Mouse (Mus musculus): Measurements from ENCODE around the gene Gm12248.

GRCm38 (mm10) chr11:58104351-58104791, 11.4 kb upstream of the Gm12248 start:
- TF ChIP-seq EP300 (IDR thresholded peaks at IDR 0.05), result no peak
- no peak for TF ChIP-seq CTCF (IDR thresholded peaks at IDR 0.05)

All from lung, postnatal 0 days (tissue).